Mouse (Mus musculus) embryonic fibroblast, embryonic 13.5 days (primary cell): ENCODE results near the gene Phka2. TPM values are rescaled to one million over a fixed set of nuclear protein-coding genes. Genes with fewer than 3 reads are reported as not detected.
A peak's percentile ranks its signal among the peaks of the same experiment; 100 is the strongest.

Source experiments
- H3K27ac ChIP-seq: 2 replicates; pipeline ENCODE4 v1.5.1; 2012; ENCODE audit warnings: low read length, control low read depth, inconsistent platforms; ENCODE audit not compliant: insufficient read depth
- H3K4me1 ChIP-seq: 2 replicates; pipeline ENCODE4 v1.6.1; 2011; ENCODE audit warnings: low read length; ENCODE audit not compliant: control insufficient read depth, insufficient read depth
- H3K4me3 ChIP-seq: 2 replicates; pipeline ENCODE4 v1.5.1; 2011; ENCODE audit warnings: mild to moderate bottlenecking, control low read depth, low read length; ENCODE audit not compliant: insufficient read depth
- CTCF ChIP-seq: IDR thresholded peaks from 2 replicates; pipeline ENCODE4 v1.5.1; 2011; ENCODE audit warnings: mild to moderate bottlenecking, control low read depth, low read length, moderate library complexity, borderline replicate concordance; ENCODE audit not compliant: insufficient read depth
- POLR2A ChIP-seq: IDR thresholded peaks from 2 replicates; pipeline ENCODE4 v1.6.1; 2011; ENCODE audit warnings: low read depth, mild to moderate bottlenecking, control low read depth, low read length, moderate library complexity
- polyA plus RNA-seq: library from polyadenylated mRNA; stranded (reverse); fragments of >200 nt; gene quantifications from 2 replicates; pipeline ENCODE4 v1.2.4, GENCODE M21; 2011; ENCODE audit warnings: low read depth; ENCODE audit not compliant: missing spikeins, insufficient read length

Gene Phka2
- polyA plus RNA-seq, 1 experiment = 22.2 TPM

- TF ChIP-seq POLR2A = no peak
- no peak for TF ChIP-seq CTCF
- H3K27ac ChIP-seq = no peak overlapping the region
- H3K4me1 ChIP-seq = peaks cover 9% of the 10 kb centered on the region; the same call in 1 of the 2 replicates
- no peak overlapping the region for H3K4me3 ChIP-seq
Observed at GRCm38 (mm10) chrX:160598055-160598454, 96.1 kb downstream of the Phka2 start.

GRCm38 (mm10) chrX:160598562-160599458, 96.8 kb downstream of the Phka2 start:
- TF ChIP-seq CTCF (no peak), POLR2A (no peak)
- H3K4me1 ChIP-seq = peaks cover 9% of the 10 kb centered on the region; the same call in 1 of the 2 replicates
- no peak overlapping the region for H3K4me3 ChIP-seq
- no peak overlapping the region for H3K27ac ChIP-seq

GRCm38 (mm10) chrX:160601053-160601452, 99.1 kb downstream of the Phka2 start:
- Histone ChIP-seq H3K4me1 (peaks cover 13% of the 10 kb centered on the region; the same call in 1 of the 2 replicates), H3K4me3 (no peak overlapping the region), H3K27ac (no peak overlapping the region)
- TF ChIP-seq CTCF (no peak), POLR2A (no peak)

GRCm38 (mm10) chrX:160602770-160603169, 100.8 kb downstream of the Phka2 start:
- Histone ChIP-seq H3K4me1 (peaks cover 13% of the 10 kb centered on the region; the same call in 1 of the 2 replicates), H3K4me3 (no peak overlapping the region), H3K27ac (no peak overlapping the region)
- no peak for TF ChIP-seq POLR2A
- no peak for TF ChIP-seq CTCF

- no peak overlapping the region for H3K27ac ChIP-seq
- no peak overlapping the region for H3K4me3 ChIP-seq
- TF ChIP-seq POLR2A = no peak
- no peak for TF ChIP-seq CTCF
- H3K4me1 ChIP-seq = peaks cover 13% of the 10 kb centered on the region; the same call in 1 of the 2 replicates
Observed at GRCm38 (mm10) chrX:160603316-160603715, 101.3 kb downstream of the Phka2 start.

- no peak for TF ChIP-seq POLR2A
- TF ChIP-seq CTCF = no peak
- Histone ChIP-seq H3K27ac (peak overlapping the region; percentile 54; the same call in 1 of the 2 replicates), H3K4me1 (peaks cover 9% of the 10 kb centered on the region; the same call in 1 of the 2 replicates), H3K4me3 (no peak overlapping the region)
Observed at GRCm38 (mm10) chrX:160603981-160604541, 102.1 kb downstream of the Phka2 start.

GRCm38 (mm10) chrX:160609849-160610248, 107.9 kb downstream of the Phka2 start:
- TF ChIP-seq CTCF = peak; percentile 26; the same call in 1 of the 2 replicates
- no peak for TF ChIP-seq POLR2A
- Histone ChIP-seq H3K4me1 (peaks cover 2% of the 10 kb centered on the region; the same call in 1 of the 2 replicates), H3K4me3 (no peak overlapping the region)

GRCm38 (mm10) chrX:160610482-160610881, 108.5 kb downstream of the Phka2 start:
- no peaks in the 10 kb centered on the region for H3K4me1 ChIP-seq
- no peak overlapping the region for H3K27ac ChIP-seq
- no peak for TF ChIP-seq CTCF
- TF ChIP-seq POLR2A = no peak
- no peak overlapping the region for H3K4me3 ChIP-seq

More at GRCm38 (mm10) chrX:160609849-160610248, 107.9 kb downstream of the Phka2 start:
- H3K27ac ChIP-seq = no peak overlapping the region

- Histone ChIP-seq H3K4me3 (no peak overlapping the region), H3K27ac (no peak overlapping the region), H3K4me1 (no peaks in the 10 kb centered on the region)
- TF ChIP-seq CTCF (no peak), POLR2A (no peak)
Observed at GRCm38 (mm10) chrX:160610882-160611644, 109.1 kb downstream of the Phka2 start.

Other genes with a start within 250 kb of the Phka2 start
- gene Adgrg2, start 111.5 kb upstream of the Phka2 start, polyA plus RNA-seq = 7.0 and 17.8 TPM in 2 replicates
- gene Ppef1, start 233.6 kb downstream of the Phka2 start, polyA plus RNA-seq = 1.0 and 2.2 TPM in 2 replicates